ENCODE assay signal across 15 mouse cellular contexts in genomic region chr2:166128756-166129155, GRCm38 (mm10).
"Had no signal": no experiment of that assay in that cellular context is flagged by ENCODE, and none has a peak within 500 bp of the region (broad histone marks: within the 10 kb centered on the region; RNA-seq: fewer than 3 reads in every experiment).

No protein-coding gene starts in this region.

- ATAC-seq: liver, embryonic 12.5 days had no signal

- H3K36me3 ChIP-seq: liver, embryonic 12.5 days had no signal

- H3K27me3 ChIP-seq: limb, embryonic 15.5 days; neural tube, embryonic 15.5 days had no signal

- H3K4me2 ChIP-seq: limb, embryonic 15.5 days; liver, embryonic 12.5 days; lung, embryonic 14.5 days; neural tube, embryonic 15.5 days had no signal

- H3K9ac ChIP-seq: limb, embryonic 15.5 days; liver, embryonic 12.5 days; lung, embryonic 14.5 days; neural tube, embryonic 15.5 days had no signal

- H3K9me3 ChIP-seq: limb, embryonic 15.5 days; liver, embryonic 12.5 days; midbrain, embryonic 10.5 days; neural tube, embryonic 15.5 days had no signal

- H3K27ac ChIP-seq: limb, embryonic 15.5 days; liver, embryonic 12.5 days; midbrain, embryonic 10.5 days; neural tube, embryonic 15.5 days; stomach, postnatal 0 days had no signal

- H3K4me1 ChIP-seq: liver, embryonic 12.5 days had no signal

- H3K4me3 ChIP-seq: limb, embryonic 15.5 days; liver, embryonic 12.5 days; midbrain, embryonic 10.5 days; myocyte; neural tube, embryonic 15.5 days had no signal

- DNase-seq: kidney, postnatal 14 days; lung, embryonic 14.5 days; lung, postnatal 10 days; lung, postnatal 4 days; midbrain, embryonic 14.5 days; right cerebral cortex, adult 18-20 months; right cerebral cortex, postnatal 25 days; thymus, adult 2 months; thymus, postnatal 25 days had no signal
